Mouse (Mus musculus): ENCODE measurements around the gene Ermp1. TPM values are rescaled to one million over a fixed set of nuclear protein-coding genes. Genes with fewer than 3 reads are reported as not detected.

Gene Ermp1
- polyA plus RNA-seq, 1 experiment from 2014 or later: 12.8 TPM

GRCm38 (mm10) chr19:29672660-29673059 is 24.4 kb upstream of the Ermp1 start:
- no peaks in the 10 kb centered on the region for H3K4me1 ChIP-seq (replicated peaks)
- no peaks in the 10 kb centered on the region for H3K36me3 ChIP-seq
- WGBS: 94% methylated on average over 13 of the region's 13 CpGs
- no peak overlapping the region for H3K27ac ChIP-seq
- H3K4me3 ChIP-seq: no peak overlapping the region
- no peaks in the 10 kb centered on the region for H3K9me3 ChIP-seq
- H3K27me3 ChIP-seq (ENCODE audit: insufficient read depth, poor library complexity, severe bottlenecking): no peaks in the 10 kb centered on the region
- DNase-seq (ENCODE audit: low spot score): no peak

GRCm38 (mm10) chr19:29671160-29671559 is 22.9 kb upstream of the Ermp1 start:
- Histone ChIP-seq H3K4me1 (replicated peaks) (no peaks in the 10 kb centered on the region), H3K27ac (no peak overlapping the region), H3K27me3 (ENCODE audit: insufficient read depth, poor library complexity, severe bottlenecking) (no peaks in the 10 kb centered on the region), H3K9me3 (no peaks in the 10 kb centered on the region), H3K36me3 (no peaks in the 10 kb centered on the region), H3K4me3 (no peak overlapping the region)
- 92% methylated on average over 2 of the region's 2 CpGs for WGBS
- no peak for DNase-seq (ENCODE audit: low spot score)

DNA sequence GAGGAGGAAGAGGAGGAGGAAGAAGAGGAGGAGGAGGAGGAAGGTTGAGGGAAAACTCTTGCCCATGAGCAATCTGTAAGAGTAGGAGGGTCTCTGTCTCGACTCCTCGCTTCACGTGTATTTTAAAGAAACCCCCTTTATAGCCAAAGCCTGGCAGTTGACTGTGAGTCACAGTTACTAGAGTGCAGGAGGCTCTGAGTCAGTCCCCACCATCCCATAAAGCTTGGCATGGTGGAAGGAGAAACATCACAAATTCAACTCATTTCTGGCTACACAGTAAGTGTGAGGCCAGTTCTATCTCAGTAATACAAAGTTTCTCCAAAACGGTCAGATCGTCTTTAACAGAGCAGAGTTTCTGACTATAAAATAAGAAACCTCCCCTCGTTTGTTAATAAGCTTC is 22.0 kb upstream of the Ermp1 start:
- no peak for DNase-seq (ENCODE audit: low spot score)
- no peak overlapping the region for H3K4me3 ChIP-seq
- H3K27me3 ChIP-seq (ENCODE audit: insufficient read depth, poor library complexity, severe bottlenecking): no peaks in the 10 kb centered on the region
- H3K27ac ChIP-seq: no peak overlapping the region
- H3K36me3 ChIP-seq: no peaks in the 10 kb centered on the region
- WGBS: 89% methylated on average over 6 of the region's 6 CpGs
- H3K4me1 ChIP-seq (replicated peaks): no peaks in the 10 kb centered on the region
- no peaks in the 10 kb centered on the region for H3K9me3 ChIP-seq

- WGBS: 94% methylated on average over 7 of the region's 7 CpGs
- DNase-seq (ENCODE audit: low spot score): no peak
- no peaks in the 10 kb centered on the region for H3K4me1 ChIP-seq (replicated peaks)
- no peak overlapping the region for H3K4me3 ChIP-seq
- H3K36me3 ChIP-seq: no peaks in the 10 kb centered on the region
- no peak overlapping the region for H3K27ac ChIP-seq
- H3K27me3 ChIP-seq (ENCODE audit: insufficient read depth, poor library complexity, severe bottlenecking): no peaks in the 10 kb centered on the region
- no peaks in the 10 kb centered on the region for H3K9me3 ChIP-seq
These were observed 19.9 kb upstream of the Ermp1 start for GRCm38 (mm10) chr19:29668135-29668534.

DNA sequence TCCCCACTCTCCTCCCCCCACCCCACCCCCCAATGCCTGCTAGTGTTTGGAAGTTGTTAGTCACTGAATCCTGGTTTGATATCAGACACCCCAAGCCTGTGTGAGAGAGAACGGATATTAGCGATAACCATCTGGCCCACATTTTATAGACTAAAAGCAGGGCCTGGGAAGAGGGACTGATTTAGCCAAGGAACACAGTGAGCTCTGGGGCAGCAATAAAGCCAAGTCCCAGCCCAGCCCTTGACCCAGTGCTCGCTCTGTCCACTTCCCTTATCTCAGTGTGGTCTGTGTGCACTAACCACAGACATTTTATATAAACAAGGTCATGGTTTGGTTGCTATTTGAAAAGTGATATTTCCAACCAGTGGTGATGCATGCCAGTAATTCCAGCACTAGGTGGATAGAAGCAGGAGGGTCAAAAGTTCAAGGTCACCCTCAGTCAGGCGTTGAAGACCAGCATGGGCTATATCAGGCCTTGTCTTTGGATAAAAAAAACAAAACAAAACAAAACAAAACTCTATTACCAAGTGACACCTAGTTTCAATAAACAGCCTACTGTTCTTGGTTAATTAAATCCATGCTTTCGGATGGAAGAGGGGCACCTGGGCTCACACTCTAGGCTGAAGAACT is 18.9 kb upstream of the Ermp1 start:
- H3K27ac ChIP-seq: no peak overlapping the region
- 86% methylated on average over 5 of the region's 5 CpGs for WGBS
- H3K4me3 ChIP-seq: no peak overlapping the region
- DNase-seq (ENCODE audit: low spot score): no peak
- no peaks in the 10 kb centered on the region for H3K9me3 ChIP-seq
- no peaks in the 10 kb centered on the region for H3K4me1 ChIP-seq (replicated peaks)
- H3K27me3 ChIP-seq (ENCODE audit: insufficient read depth, poor library complexity, severe bottlenecking): no peaks in the 10 kb centered on the region
- H3K36me3 ChIP-seq: no peaks in the 10 kb centered on the region

DNA sequence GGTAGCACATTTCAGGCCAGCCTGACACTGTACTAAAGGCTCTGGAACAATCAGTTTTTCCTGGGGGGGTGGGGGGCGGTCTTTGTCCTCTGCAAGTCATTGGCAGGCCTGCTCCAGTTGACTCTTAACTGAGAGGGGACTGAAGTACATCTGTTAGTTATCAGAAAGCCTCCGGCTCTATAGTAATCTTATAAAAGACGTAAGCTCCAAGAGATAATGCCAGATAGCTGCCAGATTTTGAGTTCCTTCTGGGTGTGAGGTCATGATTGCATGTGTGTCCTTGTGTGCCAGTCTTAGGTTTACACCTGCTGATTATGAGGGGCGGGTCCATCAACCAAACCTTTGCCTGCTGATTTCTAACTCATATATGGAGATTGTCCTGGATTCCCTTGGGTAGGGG is 17.9 kb upstream of the Ermp1 start:
- no peak for DNase-seq (ENCODE audit: low spot score)
- Histone ChIP-seq H3K9me3 (no peaks in the 10 kb centered on the region), H3K27ac (no peak overlapping the region), H3K27me3 (ENCODE audit: insufficient read depth, poor library complexity, severe bottlenecking) (no peaks in the 10 kb centered on the region), H3K4me3 (no peak overlapping the region), H3K36me3 (no peaks in the 10 kb centered on the region), H3K4me1 (replicated peaks) (no peaks in the 10 kb centered on the region)
- WGBS: 88% methylated on average over 4 of the region's 4 CpGs

DNA sequence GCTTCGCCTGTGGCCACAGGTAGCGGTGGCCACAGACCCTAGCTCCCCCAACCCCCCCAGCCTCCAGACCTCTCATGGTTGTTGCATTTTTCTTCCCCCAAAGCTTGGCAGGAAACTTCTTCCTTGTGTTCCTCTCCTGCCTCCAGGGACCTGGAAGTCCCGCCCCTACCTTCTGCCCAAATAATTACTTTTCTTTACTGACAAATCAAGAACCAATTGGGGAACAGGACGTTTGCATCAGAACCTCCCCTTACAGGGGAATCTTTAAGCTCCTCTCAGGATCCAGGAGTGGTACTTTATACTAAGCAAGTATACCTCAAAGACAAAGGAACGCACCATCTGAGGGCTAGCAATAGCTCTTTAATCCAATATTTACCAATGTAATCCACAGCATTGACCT is 16.7 kb upstream of the Ermp1 start:
- no peaks in the 10 kb centered on the region for H3K36me3 ChIP-seq
- no peak overlapping the region for H3K27ac ChIP-seq
- H3K4me3 ChIP-seq: no peak overlapping the region
- no peaks in the 10 kb centered on the region for H3K4me1 ChIP-seq (replicated peaks)
- no peak for DNase-seq (ENCODE audit: low spot score)
- no peaks in the 10 kb centered on the region for H3K27me3 ChIP-seq (ENCODE audit: insufficient read depth, poor library complexity, severe bottlenecking)
- 84% methylated on average over 5 of the region's 5 CpGs for WGBS
- H3K9me3 ChIP-seq: no peaks in the 10 kb centered on the region

GRCm38 (mm10) chr19:29663780-29664179 is 15.6 kb upstream of the Ermp1 start:
- Histone ChIP-seq H3K4me3 (no peak overlapping the region), H3K27ac (no peak overlapping the region), H3K36me3 (no peaks in the 10 kb centered on the region), H3K4me1 (replicated peaks) (no peaks in the 10 kb centered on the region), H3K27me3 (ENCODE audit: insufficient read depth, poor library complexity, severe bottlenecking) (no peaks in the 10 kb centered on the region), H3K9me3 (no peaks in the 10 kb centered on the region)
- WGBS: 67% methylated on average over 8 of the region's 8 CpGs
- no peak for DNase-seq (ENCODE audit: low spot score)

DNA sequence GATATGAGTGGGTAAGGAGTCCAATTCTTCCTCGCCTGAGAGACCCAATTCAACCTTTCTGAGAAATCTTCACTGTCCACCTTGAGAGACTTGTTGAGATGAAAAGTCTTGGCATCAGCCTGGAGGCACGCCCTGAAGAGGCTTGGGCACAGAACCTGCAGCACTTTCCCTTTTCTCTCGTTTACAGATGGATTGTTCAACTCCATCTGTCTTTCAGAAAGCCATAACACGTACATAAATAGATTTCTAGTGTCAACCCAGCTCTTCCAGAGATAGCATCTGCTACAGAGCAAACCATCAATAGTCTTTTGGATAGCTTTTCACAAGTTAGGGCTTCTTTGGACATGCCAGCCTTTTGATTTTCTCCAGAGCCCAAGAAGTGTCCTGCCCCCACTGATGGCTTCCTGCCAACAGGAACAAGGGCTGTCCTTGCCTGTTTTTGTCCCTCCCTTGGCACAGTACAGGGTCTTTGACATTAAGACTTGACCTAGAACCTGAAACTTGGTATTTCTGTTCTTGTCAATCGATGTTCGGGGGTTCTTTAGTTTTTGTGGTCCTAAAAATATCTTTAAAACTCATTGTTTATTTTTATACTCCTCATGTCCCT is 13.9 kb upstream of the Ermp1 start:
- no peaks in the 10 kb centered on the region for H3K9me3 ChIP-seq
- H3K36me3 ChIP-seq: no peaks in the 10 kb centered on the region
- H3K4me3 ChIP-seq: no peak overlapping the region
- no peak for DNase-seq (ENCODE audit: low spot score)
- 78% methylated on average over 6 of the region's 6 CpGs for WGBS
- H3K27me3 ChIP-seq (ENCODE audit: insufficient read depth, poor library complexity, severe bottlenecking): no peaks in the 10 kb centered on the region
- H3K4me1 ChIP-seq (replicated peaks): no peaks in the 10 kb centered on the region
- H3K27ac ChIP-seq: no peak overlapping the region

DNA sequence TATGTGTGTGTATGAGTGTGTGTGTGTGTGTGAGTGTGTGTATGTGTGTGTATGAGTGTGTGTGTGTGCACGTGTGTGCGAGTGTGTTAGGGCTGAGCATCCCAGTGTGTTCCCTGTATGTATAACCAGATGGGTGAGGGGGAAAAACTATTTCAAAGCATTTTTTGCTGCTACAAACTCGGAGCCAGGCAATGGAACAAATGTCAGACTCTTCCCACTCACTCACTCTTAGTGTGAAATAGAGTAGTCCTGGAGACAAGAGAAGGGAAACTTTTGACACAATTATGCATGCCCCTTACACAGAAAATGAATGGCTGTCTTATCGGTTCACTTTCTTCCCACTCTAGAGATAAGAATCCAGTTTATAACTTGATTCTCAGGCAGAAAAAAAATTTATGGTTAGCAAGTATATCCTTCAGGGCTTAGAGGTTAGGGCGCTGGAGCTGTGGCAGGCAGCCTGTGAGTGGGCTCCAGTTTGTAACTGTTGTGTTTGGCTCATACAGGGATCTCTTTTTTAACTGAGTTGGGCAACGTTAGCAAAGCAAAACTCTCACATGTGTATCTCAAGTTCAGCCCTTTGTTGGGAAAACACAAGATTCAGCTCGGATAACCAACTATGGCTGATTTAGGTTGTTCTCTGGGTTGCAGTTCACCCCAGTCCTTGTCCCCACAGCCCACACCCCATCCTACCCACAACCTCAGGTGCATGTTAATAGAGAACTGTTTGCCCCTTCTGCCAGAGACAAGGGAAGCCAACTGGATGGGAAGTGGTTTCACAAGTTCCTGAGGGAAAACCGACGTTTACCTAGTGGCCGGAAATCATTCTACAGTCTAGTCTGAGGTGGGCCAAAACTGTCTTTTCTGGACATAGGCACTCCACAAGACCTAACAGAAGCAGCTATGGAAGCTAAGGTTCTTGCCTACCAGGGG is 12.9 kb upstream of the Ermp1 start:
- no peaks in the 10 kb centered on the region for H3K4me1 ChIP-seq (replicated peaks)
- 89% methylated on average over 10 of the region's 10 CpGs for WGBS
- no peak for DNase-seq (ENCODE audit: low spot score)
- H3K9me3 ChIP-seq: no peaks in the 10 kb centered on the region
- H3K4me3 ChIP-seq: no peak overlapping the region
- H3K27me3 ChIP-seq (ENCODE audit: insufficient read depth, poor library complexity, severe bottlenecking): no peaks in the 10 kb centered on the region
- no peak overlapping the region for H3K27ac ChIP-seq
- no peaks in the 10 kb centered on the region for H3K36me3 ChIP-seq

- no peaks in the 10 kb centered on the region for H3K27me3 ChIP-seq (ENCODE audit: insufficient read depth, poor library complexity, severe bottlenecking)
- no peaks in the 10 kb centered on the region for H3K9me3 ChIP-seq
- peaks cover 6% of the 10 kb centered on the region; the same call in 1 of the 2 replicates for H3K4me1 ChIP-seq (replicated peaks)
- no peak overlapping the region for H3K27ac ChIP-seq
- H3K4me3 ChIP-seq: no peak overlapping the region
- no peak for DNase-seq (ENCODE audit: low spot score)
- H3K36me3 ChIP-seq: no peaks in the 10 kb centered on the region
- 67% methylated on average over 6 of the region's 6 CpGs for WGBS
These were observed 11.5 kb upstream of the Ermp1 start for GRCm38 (mm10) chr19:29659705-29660104.

DNA sequence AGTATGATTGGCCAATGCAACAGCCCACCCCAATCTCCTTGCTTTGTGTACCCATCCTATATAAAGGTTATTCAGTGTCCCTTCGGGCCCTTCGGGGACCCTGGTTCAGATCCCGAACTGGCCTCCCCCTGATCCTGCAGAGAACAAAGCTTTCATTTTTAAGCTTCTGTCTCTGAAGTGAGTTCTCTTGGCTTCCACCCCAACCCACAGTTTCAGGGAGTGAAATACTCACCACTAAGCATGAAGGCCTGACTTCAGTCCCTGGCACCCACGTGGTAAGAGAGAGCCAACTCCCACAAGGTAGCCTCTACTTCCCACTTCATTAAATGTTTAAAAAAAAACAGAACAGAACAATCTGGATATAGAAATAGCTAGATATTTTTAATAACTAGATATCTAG is 10.6 kb upstream of the Ermp1 start:
- Histone ChIP-seq H3K9me3 (no peaks in the 10 kb centered on the region), H3K36me3 (no peaks in the 10 kb centered on the region), H3K27me3 (ENCODE audit: insufficient read depth, poor library complexity, severe bottlenecking) (no peaks in the 10 kb centered on the region), H3K27ac (no peak overlapping the region), H3K4me3 (no peak overlapping the region), H3K4me1 (replicated peaks) (peaks cover 6% of the 10 kb centered on the region; the same call in 1 of the 2 replicates)
- WGBS: 92% methylated on average over 4 of the region's 4 CpGs
- DNase-seq (ENCODE audit: low spot score): no peak

GRCm38 (mm10) chr19:29657558-29657957 is 9.3 kb upstream of the Ermp1 start:
- H3K4me3 ChIP-seq: no peak overlapping the region
- WGBS: 95% methylated on average over 2 of the region's 2 CpGs
- no peaks in the 10 kb centered on the region for H3K36me3 ChIP-seq
- peaks cover 6% of the 10 kb centered on the region; the same call in 1 of the 2 replicates for H3K4me1 ChIP-seq (replicated peaks)
- no peak for DNase-seq (ENCODE audit: low spot score)
- H3K9me3 ChIP-seq: no peaks in the 10 kb centered on the region
- no peak overlapping the region for H3K27ac ChIP-seq
- H3K27me3 ChIP-seq (ENCODE audit: insufficient read depth, poor library complexity, severe bottlenecking): no peaks in the 10 kb centered on the region
